Mouse (Mus musculus) right cerebral cortex, adult 2 months (tissue): ENCODE results near the gene Olfr92.
"Not testable (repeated sequence)": the region's sequence is repeated elsewhere in the genome, so short reads cannot be mapped to it uniquely, and the experiment has no call there.

Experiments
- DNase-seq, 2 experiments: peaks; one replicate each; pipeline ENCODE4 v3.0.0; 2021 to 2022; ENCODE audit warnings: low spot score in 2 of 2

Gene Olfr92

GRCm38 (mm10) chr17:37119988-37120387, at the start of gene Olfr92:
Gene Olfr92, minus strand, starts transcription at chr17:37120088.
- no peak for DNase-seq

GRCm38 (mm10) chr17:37161394-37161793, 41.5 kb upstream of the Olfr92 start, which contains the start of gene Olfr93:
Gene Olfr93, minus strand, starts transcription at chr17:37161494.
- no peak for DNase-seq

- DNase-seq, result not testable (repeated sequence)
Measured at GRCm38 (mm10) chr17:37131366-37131765, 11.5 kb upstream of the Olfr92 start.

GRCm38 (mm10) chr17:37098178-37098577, 21.7 kb downstream of the Olfr92 start, which contains the start of gene Olfr91:
Gene Olfr91, minus strand, starts transcription at chr17:37098278.
- DNase-seq, result no peak

GRCm38 (mm10) chr17:37093289-37093688, 26.6 kb downstream of the Olfr92 start:
- DNase-seq, result no peak

- DNase-seq, result no peak
Measured at GRCm38 (mm10) chr17:37092198-37092597, 27.7 kb downstream of the Olfr92 start.

- no peak for DNase-seq
Measured at GRCm38 (mm10) chr17:37088399-37088798, 31.5 kb downstream of the Olfr92 start, which contains the start of gene Olfr90. Gene Olfr90, minus strand, starts transcription at chr17:37088499.

GRCm38 (mm10) chr17:37085545-37085944, 34.3 kb downstream of the Olfr92 start:
- peak in 1 of 2 experiments; percentile 5 for DNase-seq

- no peak for DNase-seq
Measured at GRCm38 (mm10) chr17:37084632-37085031, 35.3 kb downstream of the Olfr92 start.

- DNase-seq, result peak in 1 of 2 experiments; percentile 69
Measured at GRCm38 (mm10) chr17:37083327-37083726, 36.6 kb downstream of the Olfr92 start.

- DNase-seq, result no peak
Measured at GRCm38 (mm10) chr17:37081659-37082058, 38.2 kb downstream of the Olfr92 start.

- no peak for DNase-seq
Measured at GRCm38 (mm10) chr17:37080119-37080518, 39.8 kb downstream of the Olfr92 start.

GRCm38 (mm10) chr17:37078990-37079389, 40.9 kb downstream of the Olfr92 start:
- DNase-seq, result no peak

GRCm38 (mm10) chr17:37078193-37078592, 41.7 kb downstream of the Olfr92 start:
- DNase-seq, result no peak

- no peak for DNase-seq
Measured at GRCm38 (mm10) chr17:37075766-37076165, 44.1 kb downstream of the Olfr92 start.

GRCm38 (mm10) chr17:37075181-37075580, 44.7 kb downstream of the Olfr92 start:
- DNase-seq, result no peak

GRCm38 (mm10) chr17:37072730-37073276, 47.1 kb downstream of the Olfr92 start:
- no peak for DNase-seq

- DNase-seq, result no peak
Measured at GRCm38 (mm10) chr17:37072080-37072729, 47.7 kb downstream of the Olfr92 start.

GRCm38 (mm10) chr17:37070121-37070520, 49.8 kb downstream of the Olfr92 start:
- DNase-seq, result no peak

GRCm38 (mm10) chr17:37067861-37068260, 52.0 kb downstream of the Olfr92 start:
- DNase-seq, result no peak

- DNase-seq, result no peak
Measured at GRCm38 (mm10) chr17:37065993-37066392, 53.9 kb downstream of the Olfr92 start.

GRCm38 (mm10) chr17:37063686-37064495, 56.0 kb downstream of the Olfr92 start:
- DNase-seq, result no peak
